Mouse (Mus musculus): ENCODE data around the gene Ints11. TPM values are rescaled to one million over a fixed set of nuclear protein-coding genes. Genes with fewer than 3 reads are reported as not detected.
A peak's percentile ranks its signal among the peaks of the same experiment; 100 is the strongest.

Ints11 gene
- total and polyA plus RNA-seq, 3 experiments = 77.1 to 103 (median 83.9) TPM

GRCm38 (mm10) chr4:155846871-155847578, 22.3 kb upstream of the Ints11 start, which contains the start of gene Dvl1 (continued):
- 0 out of 2 replicates have a peak, but pooled peaks have one; percentile 28 for TF ChIP-seq IRF4 (IDR thresholded peaks at IDR 0.05; ENCODE audit: low read depth, low read length)
- TF ChIP-seq MXI1 (IDR thresholded peaks at IDR 0.05; ENCODE audit: low read depth, low read length) = no peak
- TF ChIP-seq SMC3 (IDR thresholded peaks at IDR 0.05; ENCODE audit: low read depth, low read length) = peak; percentile 35; the same call in 1 of the 2 replicates
- peak in 1 of 2 experiments; percentile 74; a peak in 2 of 4 replicates for TF ChIP-seq CTCF (conservative IDR thresholded peaks at IDR 0.05 in 1 of 2, IDR thresholded peaks at IDR 0.05 in 1 of 2; ENCODE audit: low read depth in 2 of 2, low read length in 2 of 2)
- no peak for TF ChIP-seq RCOR1 (conservative IDR thresholded peaks at IDR 0.05; ENCODE audit: low read depth, low read length)
- no peak for TF ChIP-seq ZNF384 (IDR thresholded peaks at IDR 0.05; ENCODE audit: low read depth, low read length)
- TF ChIP-seq CHD2 (IDR thresholded peaks at IDR 0.05; ENCODE audit: low read length) = no peak
- TF ChIP-seq JUN (IDR thresholded peaks at IDR 0.05; ENCODE audit: insufficient read depth, low read depth, low read length) = 0 out of 2 replicates have a peak, but pooled peaks have one; percentile 17
- TF ChIP-seq ELF1 (IDR thresholded peaks at IDR 0.05; ENCODE audit: low read depth, low read length) = peak; percentile 46; the same call in 1 of the 2 replicates
- TF ChIP-seq TBP (conservative IDR thresholded peaks at IDR 0.05; ENCODE audit: low read depth, low read length) = no peak

GRCm38 (mm10) chr4:155847591-155848352, 21.6 kb upstream of the Ints11 start:
- Histone ChIP-seq H3K9ac (ENCODE audit: insufficient read depth, low read depth) (peak overlapping the region; percentile 89), H3K27me3 (replicated peaks) (no peaks in the 10 kb centered on the region), H3K4me1 (ENCODE audit: control insufficient read depth in 1 of 2, insufficient read depth in 2 of 2) (peaks cover 17 to 50% of the 10 kb centered on the region in 2 experiments), H3K4me3 (replicated peaks in 1 of 3; ENCODE audit: low read depth in 2 of 3, low read length in 2 of 3, poor library complexity in 1 of 3) (peak overlapping the region; percentile 85 to 96 (median 89)), H3K9me3 (replicated peaks; ENCODE audit: low read length) (no peaks in the 10 kb centered on the region), H3K27ac (ENCODE audit: insufficient read depth, low read depth) (peak overlapping the region; percentile 30; the same call in 1 of the 2 replicates), H3K79me2 (replicated peaks; ENCODE audit: control insufficient read depth, extremely low read depth, insufficient read depth, poor library complexity, severe bottlenecking) (peaks cover 19% of the 10 kb centered on the region), H3K36me3 (replicated peaks in 1 of 2; ENCODE audit: control insufficient read depth in 1 of 2, insufficient read depth in 1 of 2, low read length in 1 of 2) (peaks cover 3 to 30% of the 10 kb centered on the region in 2 experiments), H3K4me2 (ENCODE audit: insufficient read depth, low read depth, poor library complexity, severe bottlenecking) (peak overlapping the region; percentile 90)
- no peak for DNase-seq (ENCODE audit: extremely low read depth)
- in situ Hi-C loops (cut with MboI; ENCODE audit: low pct_ligation_motif_present, low pct_unique_long_range_greater_than_20kb, low sequenced_read_pairs) (no loop called here), dilution Hi-C loops (cut with MboI; ENCODE audit: extremely low pct_ligation_motif_present, extremely low pct_unique_long_range_greater_than_20kb, low sequenced_read_pairs) (no loop called here)
- TF ChIP-seq IRF4 (IDR thresholded peaks at IDR 0.05; ENCODE audit: low read depth, low read length) = no peak
- TF ChIP-seq MAX (IDR thresholded peaks at IDR 0.05; ENCODE audit: low read length) = no peak
- peak in 1 of 2 experiments; percentile 43; a peak in 2 of 4 replicates for TF ChIP-seq CTCF (conservative IDR thresholded peaks at IDR 0.05 in 1 of 2, IDR thresholded peaks at IDR 0.05 in 1 of 2; ENCODE audit: low read depth in 2 of 2, low read length in 2 of 2)
- TF ChIP-seq MXI1 (IDR thresholded peaks at IDR 0.05; ENCODE audit: low read depth, low read length) = peak; percentile 58; the same call in 1 of the 2 replicates
- no peak for TF ChIP-seq USF2 (conservative IDR thresholded peaks at IDR 0.05; ENCODE audit: low read depth, low read length)
- TF ChIP-seq BHLHE40 (IDR thresholded peaks at IDR 0.05; ENCODE audit: low read depth, low read length) = peak; percentile 33
- TF ChIP-seq NRF1 (IDR thresholded peaks at IDR 0.05; ENCODE audit: low read depth, low read length) = 0 out of 2 replicates have a peak, but pooled peaks have one; percentile 33
- TF ChIP-seq POLR2AphosphoS2 (IDR thresholded peaks at IDR 0.05; ENCODE audit: low read depth, low read length) = no peak
- no peak; the same call in 1 of the 2 replicates for TF ChIP-seq RAD21 (IDR thresholded peaks at IDR 0.05; ENCODE audit: low read depth, low read length)
- TF ChIP-seq SMC3 (IDR thresholded peaks at IDR 0.05; ENCODE audit: low read depth, low read length) = no peak

Measured in CH12.LX (cell line).